Mouse (Mus musculus) bone marrow macrophage, adult 2 months (primary cell): ENCODE data around the gene Hapln1.

Experiments used
- CTCF ChIP-seq: IDR thresholded peaks from 2 replicates; pipeline ENCODE4 v1.5.1; 2012; ENCODE audit warnings: low read depth, mild to moderate bottlenecking, low read length, moderate library complexity
- POLR2A ChIP-seq: IDR thresholded peaks from 2 replicates; pipeline ENCODE4 v1.6.1; 2012; ENCODE audit warnings: mild to moderate bottlenecking, low read depth, low read length, borderline replicate concordance

GRCm38 (mm10) chr13:89566300-89566699 lies 26.7 kb downstream of the Hapln1 start:
- TF ChIP-seq POLR2A = no peak
- TF ChIP-seq CTCF = no peak
